Mouse (Mus musculus) midbrain, embryonic 12.5 days (tissue): ENCODE measurements at regions not wholly inside any gene's neighbourhood (a gene's known extent, or its start where the extent isn't known, plus 50 kb on each side); places are given as distances from the start of the nearest gene placed in this dataset.

Source experiments
- ATAC-seq: fragments of 200-750 bp; cut with Nextera tagmentation; 2 replicates; pipeline ENCODE4 v1.8.0; 2017; ENCODE audit warnings: low read depth, moderate TSS enrichment, moderate library complexity; ENCODE audit not compliant: low FRiP score
- H3K27ac ChIP-seq: fragments of 300-500 bp; sonication (generic); replicated peaks from 2 replicates; pipeline ENCODE4 v1.5.1; 2016; ENCODE audit warnings: mild to moderate bottlenecking
- H3K27me3 ChIP-seq: fragments of 300-500 bp; sonication (generic); 2 replicates; pipeline ENCODE4 v1.6.1; 2016; ENCODE audit warnings: mild to moderate bottlenecking
- H3K36me3 ChIP-seq: fragments of 300-500 bp; sonication (generic); 2 replicates; pipeline ENCODE4 v1.6.1; 2016
- H3K4me1 ChIP-seq: fragments of 300-500 bp; sonication (generic); 2 replicates; pipeline ENCODE4 v1.6.1; 2016
- H3K4me2 ChIP-seq: fragments of 300-500 bp; sonication (generic); replicated peaks from 2 replicates; pipeline ENCODE4 v1.6.1; 2016; ENCODE audit warnings: mild to moderate bottlenecking, moderate library complexity
- H3K4me3 ChIP-seq: fragments of 300-500 bp; sonication (generic); 2 replicates; pipeline ENCODE4 v1.5.1; 2016; ENCODE audit warnings: mild to moderate bottlenecking
- H3K9ac ChIP-seq: fragments of 300-500 bp; sonication (generic); replicated peaks from 2 replicates; pipeline ENCODE4 v1.6.1; 2016; ENCODE audit warnings: mild to moderate bottlenecking, moderate library complexity
- H3K9me3 ChIP-seq: fragments of 300-500 bp; sonication (generic); 2 replicates; pipeline ENCODE4 v1.6.1; 2016; ENCODE audit warnings: mild to moderate bottlenecking
- WGBS: fragments of 180-500 bp; shearing (Covaris S2); methylation state at CpG from one replicate; pipeline ENCODE4 v1.1.7; 2016; 5-methylcytosine and 5-hydroxymethylcytosine counted together

DNA sequence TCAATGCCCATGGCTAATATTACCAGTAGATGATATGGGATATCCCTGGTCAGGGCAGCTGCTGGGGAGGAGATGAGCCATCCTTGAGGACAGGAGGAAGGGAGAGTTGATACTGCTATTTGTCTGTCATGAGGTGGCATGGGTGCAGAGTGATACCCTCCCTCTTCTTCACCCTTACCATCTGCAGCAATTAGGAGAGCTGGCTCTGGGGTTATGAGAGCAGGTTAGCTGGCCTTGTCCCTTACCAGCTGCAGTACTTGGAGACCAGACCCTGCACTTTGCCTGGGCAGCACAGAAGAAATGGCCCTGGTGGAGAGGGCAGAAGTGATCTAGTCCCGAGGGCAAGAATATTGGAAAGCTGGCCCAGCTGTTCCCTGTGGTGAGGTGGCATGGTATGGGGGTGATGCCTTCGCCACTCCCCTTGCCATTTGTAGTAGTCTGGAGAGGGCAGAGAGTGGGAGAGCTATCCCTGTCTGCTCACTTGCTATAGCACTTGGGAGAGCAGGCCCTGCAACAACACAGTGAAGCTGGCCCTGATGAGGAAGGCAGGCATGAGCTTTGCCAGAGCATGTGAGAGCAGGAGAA, 73.6 kb upstream of the Ppp6c start:
- 84% methylated on average over 2 of the region's 2 CpGs for WGBS
- no peaks in the 10 kb centered on the region for H3K9me3 ChIP-seq

GRCm38 (mm10) chr2:39299290-39299689, 73.0 kb upstream of the Ppp6c start:
- Histone ChIP-seq H3K9ac (no peak overlapping the region), H3K4me1 (no peaks in the 10 kb centered on the region), H3K27me3 (no peaks in the 10 kb centered on the region), H3K4me2 (no peak overlapping the region), H3K27ac (no peak overlapping the region), H3K36me3 (no peaks in the 10 kb centered on the region), H3K4me3 (no peak overlapping the region), H3K9me3 (no peaks in the 10 kb centered on the region)
- 78% methylated on average over 1 of the region's 1 CpGs for WGBS
- ATAC-seq = no peak

More for the DNA sequence above, 73.6 kb upstream of the Ppp6c start:
- no peak overlapping the region for H3K27ac ChIP-seq
- H3K36me3 ChIP-seq = no peaks in the 10 kb centered on the region
- no peaks in the 10 kb centered on the region for H3K4me1 ChIP-seq
- no peak overlapping the region for H3K4me3 ChIP-seq
- ATAC-seq = no peak; the same call in 1 of the 2 replicates
- H3K27me3 ChIP-seq = no peaks in the 10 kb centered on the region
- H3K9ac ChIP-seq = no peak overlapping the region
- H3K4me2 ChIP-seq = no peak overlapping the region

GRCm38 (mm10) chr2:39295435-39295834, 69.2 kb upstream of the Ppp6c start:
- 90% methylated on average over 1 of the region's 1 CpGs for WGBS

GRCm38 (mm10) chr2:39278218-39278617, 52.0 kb upstream of the Ppp6c start:
- Histone ChIP-seq H3K4me2 (no peak overlapping the region), H3K36me3 (no peaks in the 10 kb centered on the region), H3K4me1 (no peaks in the 10 kb centered on the region), H3K9ac (no peak overlapping the region), H3K9me3 (no peaks in the 10 kb centered on the region), H3K4me3 (no peak overlapping the region), H3K27me3 (no peaks in the 10 kb centered on the region), H3K27ac (no peak overlapping the region)
- 55% methylated on average over 1 of the region's 1 CpGs for WGBS
- ATAC-seq = no peak

More at GRCm38 (mm10) chr2:39295435-39295834, 69.2 kb upstream of the Ppp6c start:
- H3K4me2 ChIP-seq = no peak overlapping the region
- no peaks in the 10 kb centered on the region for H3K27me3 ChIP-seq
- no peak overlapping the region for H3K9ac ChIP-seq
- no peaks in the 10 kb centered on the region for H3K4me1 ChIP-seq
- no peak overlapping the region for H3K27ac ChIP-seq
- no peak overlapping the region for H3K4me3 ChIP-seq
- no peaks in the 10 kb centered on the region for H3K9me3 ChIP-seq
- no peak for ATAC-seq
- H3K36me3 ChIP-seq = no peaks in the 10 kb centered on the region
